Mouse (Mus musculus): ENCODE measurements around the gene Klhdc8b. TPM values are rescaled to one million over a fixed set of nuclear protein-coding genes. Genes with fewer than 3 reads are reported as not detected.

Klhdc8b gene
- total RNA-seq, 1 experiment, result 6.6 TPM

DNA sequence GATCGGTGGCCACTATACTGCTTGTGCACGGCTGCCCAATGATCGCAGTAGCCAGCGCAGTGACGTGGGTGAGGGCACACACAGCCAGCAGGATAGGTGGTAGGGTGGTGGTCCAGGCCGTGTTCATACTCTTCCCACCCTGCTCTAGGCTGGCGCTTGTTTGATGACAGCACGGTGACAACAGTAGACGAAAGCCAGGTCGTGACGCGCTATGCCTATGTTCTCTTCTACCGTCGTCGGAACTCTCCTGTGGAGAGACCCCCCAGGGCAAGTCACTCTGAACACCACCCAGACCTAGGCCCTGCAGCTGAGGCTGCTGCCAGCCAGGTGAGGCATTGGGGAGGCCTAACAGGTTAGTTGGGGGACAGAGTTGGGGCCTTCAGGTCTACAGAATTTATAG, 38.6 kb upstream of the Klhdc8b start:
- no peak for DNase-seq (ENCODE audit: low read depth, low spot score)
- TF ChIP-seq HCFC1 (IDR thresholded peaks at IDR 0.05; ENCODE audit: borderline replicate concordance, insufficient read depth, low read length), result no peak
- TF ChIP-seq CHD2 (IDR thresholded peaks at IDR 0.05; ENCODE audit: low read depth, low read length), result no peak
- no peak for TF ChIP-seq ZC3H11A (IDR thresholded peaks at IDR 0.05; ENCODE audit: borderline replicate concordance, low read depth, low read length)
- TF ChIP-seq ZNF384 (IDR thresholded peaks at IDR 0.05; ENCODE audit: low read depth, low read length), result no peak
- no peak for TF ChIP-seq MAFK (IDR thresholded peaks at IDR 0.05; ENCODE audit: insufficient read depth, low read depth, low read length)
- H3K9ac ChIP-seq (ENCODE audit: insufficient read depth, low read depth, low read length, poor library complexity, severe bottlenecking), result no peak overlapping the region
- in situ Hi-C loops (cut with MboI; ENCODE audit: low sequenced_read_pairs in 2 of 2, unreplicated experiment in 2 of 2), result no loop called here
- no peaks in the 10 kb centered on the region for H3K9me3 ChIP-seq (ENCODE audit: control insufficient read depth, insufficient read depth, low read depth, low read length)
- no peak overlapping the region for H3K27ac ChIP-seq (ENCODE audit: insufficient read depth, low read depth, low read length, poor library complexity, severe bottlenecking)
- H3K4me1 ChIP-seq (ENCODE audit: control insufficient read depth in 2 of 2, insufficient read depth in 2 of 2, low read length in 2 of 2, poor library complexity in 1 of 2), result no peaks in the 10 kb centered on the region
- H3K36me3 ChIP-seq (ENCODE audit: control insufficient read depth, insufficient read depth, low read length, poor library complexity, severe bottlenecking), result peaks cover 68% of the 10 kb centered on the region
- no peak overlapping the region for H3K4me3 ChIP-seq (ENCODE audit: insufficient read depth in 1 of 2, low read depth in 1 of 2, low read length in 2 of 2, poor library complexity in 1 of 2, severe bottlenecking in 1 of 2)

DNA sequence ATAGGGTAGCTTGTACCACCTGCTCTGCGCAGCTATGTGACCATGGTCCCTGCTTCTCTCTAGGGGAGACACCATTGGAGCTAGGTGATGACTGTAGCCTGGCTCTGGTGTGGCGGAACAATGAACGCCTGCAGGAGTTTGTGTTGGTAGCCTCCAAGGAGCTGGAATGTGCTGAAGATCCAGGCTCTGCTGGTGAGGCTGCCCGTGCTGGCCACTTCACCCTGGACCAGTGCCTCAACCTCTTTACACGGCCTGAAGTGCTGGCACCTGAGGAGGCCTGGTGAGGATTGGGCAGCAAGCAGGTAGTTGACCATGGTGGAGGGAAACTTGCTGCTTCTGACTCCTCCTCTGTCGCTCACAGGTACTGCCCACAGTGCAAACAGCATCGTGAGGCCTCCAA, 37.9 kb upstream of the Klhdc8b start:
- H3K27ac ChIP-seq (ENCODE audit: insufficient read depth, low read depth, low read length, poor library complexity, severe bottlenecking), result no peak overlapping the region
- no peaks in the 10 kb centered on the region for H3K4me1 ChIP-seq (ENCODE audit: control insufficient read depth in 2 of 2, insufficient read depth in 2 of 2, low read length in 2 of 2, poor library complexity in 1 of 2)
- peaks cover 75% of the 10 kb centered on the region for H3K36me3 ChIP-seq (ENCODE audit: control insufficient read depth, insufficient read depth, low read length, poor library complexity, severe bottlenecking)
- H3K9me3 ChIP-seq (ENCODE audit: control insufficient read depth, insufficient read depth, low read depth, low read length), result no peaks in the 10 kb centered on the region
- TF ChIP-seq HCFC1 (IDR thresholded peaks at IDR 0.05; ENCODE audit: borderline replicate concordance, insufficient read depth, low read length) (no peak), MAFK (IDR thresholded peaks at IDR 0.05; ENCODE audit: insufficient read depth, low read depth, low read length) (no peak), CHD2 (IDR thresholded peaks at IDR 0.05; ENCODE audit: low read depth, low read length) (no peak), ZC3H11A (IDR thresholded peaks at IDR 0.05; ENCODE audit: borderline replicate concordance, low read depth, low read length) (no peak), ZNF384 (IDR thresholded peaks at IDR 0.05; ENCODE audit: low read depth, low read length) (no peak)
- DNase-seq (ENCODE audit: low read depth, low spot score), result no peak
- in situ Hi-C loops (cut with MboI; ENCODE audit: low sequenced_read_pairs in 2 of 2, unreplicated experiment in 2 of 2), result no loop called here
- no peak overlapping the region for H3K9ac ChIP-seq (ENCODE audit: insufficient read depth, low read depth, low read length, poor library complexity, severe bottlenecking)
- no peak overlapping the region for H3K4me3 ChIP-seq (ENCODE audit: insufficient read depth in 1 of 2, low read depth in 1 of 2, low read length in 2 of 2, poor library complexity in 1 of 2, severe bottlenecking in 1 of 2)

DNA sequence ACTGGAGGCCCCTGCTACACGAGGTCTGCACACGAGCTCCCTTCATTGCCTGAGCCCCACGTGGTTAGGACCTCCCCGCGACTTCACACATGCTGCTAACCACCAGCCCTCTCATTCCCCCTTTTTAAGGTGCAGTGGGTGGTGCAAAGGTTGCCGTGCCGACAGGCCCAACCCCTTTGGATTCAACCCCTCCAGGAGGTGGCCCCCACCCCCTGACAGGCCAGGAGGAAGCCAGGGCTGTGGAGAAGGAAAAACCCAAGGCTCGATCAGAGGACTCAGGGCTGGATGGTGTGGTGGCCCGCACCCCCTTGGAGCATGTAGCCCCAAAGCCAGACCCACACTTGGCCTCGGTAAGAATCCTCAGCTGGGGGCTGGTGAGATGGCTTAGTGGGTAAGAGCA, 33.5 kb upstream of the Klhdc8b start:
- Histone ChIP-seq H3K4me3 (ENCODE audit: insufficient read depth in 1 of 2, low read depth in 1 of 2, low read length in 2 of 2, poor library complexity in 1 of 2, severe bottlenecking in 1 of 2) (no peak overlapping the region), H3K9ac (ENCODE audit: insufficient read depth, low read depth, low read length, poor library complexity, severe bottlenecking) (no peak overlapping the region), H3K9me3 (ENCODE audit: control insufficient read depth, insufficient read depth, low read depth, low read length) (no peaks in the 10 kb centered on the region), H3K36me3 (ENCODE audit: control insufficient read depth, insufficient read depth, low read length, poor library complexity, severe bottlenecking) (peaks cover 70% of the 10 kb centered on the region), H3K27ac (ENCODE audit: insufficient read depth, low read depth, low read length, poor library complexity, severe bottlenecking) (no peak overlapping the region), H3K4me1 (ENCODE audit: control insufficient read depth in 2 of 2, insufficient read depth in 2 of 2, low read length in 2 of 2, poor library complexity in 1 of 2) (peaks cover 0 to 3% of the 10 kb centered on the region in 2 experiments; a peak in 2 of 4 replicates)
- in situ Hi-C loops (cut with MboI; ENCODE audit: low sequenced_read_pairs in 2 of 2, unreplicated experiment in 2 of 2), result no loop called here
- DNase-seq (ENCODE audit: low read depth, low spot score), result no peak
- TF ChIP-seq MAFK (IDR thresholded peaks at IDR 0.05; ENCODE audit: insufficient read depth, low read depth, low read length), result no peak

DNA sequence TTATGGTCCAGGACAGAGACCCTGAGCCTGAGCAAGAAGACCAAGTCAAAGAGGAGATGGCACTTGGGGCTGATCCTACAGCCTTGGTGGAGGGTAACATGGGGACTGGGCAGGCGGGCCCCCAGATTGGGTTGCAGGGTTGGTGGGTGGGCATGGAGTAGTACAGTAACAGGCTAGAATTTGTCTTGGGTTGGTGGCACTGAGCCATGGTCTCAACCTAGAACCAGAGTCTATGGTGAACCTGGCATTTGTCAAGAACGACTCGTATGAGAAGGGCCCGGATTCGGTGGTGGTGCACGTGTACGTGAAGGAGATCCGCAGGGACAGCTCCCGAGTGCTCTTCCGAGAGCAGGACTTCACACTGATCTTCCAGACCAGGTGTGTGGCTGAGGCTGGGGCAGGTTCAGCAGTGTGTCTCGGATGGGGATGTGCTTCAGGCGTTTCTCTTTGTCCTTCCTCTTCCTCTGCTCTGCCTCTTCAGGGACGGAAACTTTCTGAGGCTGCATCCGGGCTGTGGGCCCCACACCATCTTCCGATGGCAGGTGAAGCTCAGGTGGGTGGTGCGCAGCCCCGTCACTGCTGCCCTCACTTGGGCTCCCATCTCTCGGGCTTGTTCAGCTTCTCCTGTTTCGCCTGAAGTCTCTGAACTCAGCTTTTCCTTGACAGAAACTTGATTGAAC, 32.9 kb upstream of the Klhdc8b start:
- TF ChIP-seq CHD2 (IDR thresholded peaks at IDR 0.05; ENCODE audit: low read depth, low read length) (no peak), ZNF384 (IDR thresholded peaks at IDR 0.05; ENCODE audit: low read depth, low read length) (no peak), HCFC1 (IDR thresholded peaks at IDR 0.05; ENCODE audit: borderline replicate concordance, insufficient read depth, low read length) (no peak), ZC3H11A (IDR thresholded peaks at IDR 0.05; ENCODE audit: borderline replicate concordance, low read depth, low read length) (no peak), MAFK (IDR thresholded peaks at IDR 0.05; ENCODE audit: insufficient read depth, low read depth, low read length) (no peak)
- no peaks in the 10 kb centered on the region for H3K9me3 ChIP-seq (ENCODE audit: control insufficient read depth, insufficient read depth, low read depth, low read length)
- H3K36me3 ChIP-seq (ENCODE audit: control insufficient read depth, insufficient read depth, low read length, poor library complexity, severe bottlenecking), result peaks cover 64% of the 10 kb centered on the region
- no peak for DNase-seq (ENCODE audit: low read depth, low spot score)
- H3K27ac ChIP-seq (ENCODE audit: insufficient read depth, low read depth, low read length, poor library complexity, severe bottlenecking), result no peak overlapping the region
- no peak overlapping the region for H3K4me3 ChIP-seq (ENCODE audit: insufficient read depth in 1 of 2, low read depth in 1 of 2, low read length in 2 of 2, poor library complexity in 1 of 2, severe bottlenecking in 1 of 2)
- H3K9ac ChIP-seq (ENCODE audit: insufficient read depth, low read depth, low read length, poor library complexity, severe bottlenecking), result no peak overlapping the region
- in situ Hi-C loops (cut with MboI; ENCODE audit: low sequenced_read_pairs in 2 of 2, unreplicated experiment in 2 of 2), result no loop called here
- H3K4me1 ChIP-seq (ENCODE audit: control insufficient read depth in 2 of 2, insufficient read depth in 2 of 2, low read length in 2 of 2, poor library complexity in 1 of 2), result peaks cover 0 to 6% of the 10 kb centered on the region in 2 experiments; a peak in 3 of 4 replicates

DNA sequence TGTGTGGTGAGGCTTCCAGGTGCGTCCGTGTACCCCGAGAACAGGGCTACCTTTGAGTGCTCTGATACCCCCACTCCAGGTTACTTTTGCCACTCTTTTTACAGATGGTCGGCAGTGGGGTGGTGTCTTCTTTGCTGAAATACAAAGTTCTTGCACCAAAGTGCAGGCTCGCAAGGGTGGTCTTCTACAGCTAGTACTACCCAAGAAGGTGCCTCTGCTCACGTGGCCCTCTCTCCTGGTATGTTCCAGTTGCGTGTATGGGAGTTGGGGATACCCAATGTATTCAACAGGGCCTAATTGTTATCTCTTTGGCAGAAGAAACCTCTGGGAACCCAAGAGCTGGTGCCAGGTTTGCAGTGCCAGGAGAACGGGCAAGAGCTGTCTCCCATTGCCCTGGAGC, 31.9 kb upstream of the Klhdc8b start:
- in situ Hi-C loops (cut with MboI; ENCODE audit: low sequenced_read_pairs in 2 of 2, unreplicated experiment in 2 of 2), result no loop called here
- H3K36me3 ChIP-seq (ENCODE audit: control insufficient read depth, insufficient read depth, low read length, poor library complexity, severe bottlenecking), result peaks cover 54% of the 10 kb centered on the region
- TF ChIP-seq ZC3H11A (IDR thresholded peaks at IDR 0.05; ENCODE audit: borderline replicate concordance, low read depth, low read length), result no peak
- no peak for TF ChIP-seq MAFK (IDR thresholded peaks at IDR 0.05; ENCODE audit: insufficient read depth, low read depth, low read length)
- TF ChIP-seq HCFC1 (IDR thresholded peaks at IDR 0.05; ENCODE audit: borderline replicate concordance, insufficient read depth, low read length), result no peak
- TF ChIP-seq ZNF384 (IDR thresholded peaks at IDR 0.05; ENCODE audit: low read depth, low read length), result no peak
- no peak for TF ChIP-seq CHD2 (IDR thresholded peaks at IDR 0.05; ENCODE audit: low read depth, low read length)
- no peak overlapping the region for H3K4me3 ChIP-seq (ENCODE audit: insufficient read depth in 1 of 2, low read depth in 1 of 2, low read length in 2 of 2, poor library complexity in 1 of 2, severe bottlenecking in 1 of 2)
- H3K27ac ChIP-seq (ENCODE audit: insufficient read depth, low read depth, low read length, poor library complexity, severe bottlenecking), result no peak overlapping the region
- H3K4me1 ChIP-seq (ENCODE audit: control insufficient read depth in 2 of 2, insufficient read depth in 2 of 2, low read length in 2 of 2, poor library complexity in 1 of 2), result peaks cover 3 to 12% of the 10 kb centered on the region in 2 experiments; a peak in 3 of 4 replicates
- DNase-seq (ENCODE audit: low read depth, low spot score), result no peak
- no peak overlapping the region for H3K9ac ChIP-seq (ENCODE audit: insufficient read depth, low read depth, low read length, poor library complexity, severe bottlenecking)
- no peaks in the 10 kb centered on the region for H3K9me3 ChIP-seq (ENCODE audit: control insufficient read depth, insufficient read depth, low read depth, low read length)
